Mouse (Mus musculus) right cerebral cortex, postnatal 4 days (tissue): ENCODE measurements around the gene Mt4.
"Not testable (repeated sequence)": the region's sequence is repeated elsewhere in the genome, so short reads cannot be mapped to it uniquely, and the experiment has no call there.

ENCODE experiments used
- DNase-seq: peaks from one replicate; pipeline ENCODE4 v3.0.0-alpha.2; 2022

Mt4 gene

GRCm38 (mm10) chr8:94135556-94135955 is 1.4 kb upstream of the Mt4 start:
- no peak for DNase-seq

GRCm38 (mm10) chr8:94136192-94136591 is 805 bp upstream of the Mt4 start:
- no peak for DNase-seq

GRCm38 (mm10) chr8:94140266-94140795 is 3.3 kb downstream of the Mt4 start:
- no peak for DNase-seq

GRCm38 (mm10) chr8:94148236-94148635 is 11.2 kb downstream of the Mt4 start:
- no peak for DNase-seq

GRCm38 (mm10) chr8:94150925-94151324 is 13.9 kb downstream of the Mt4 start:
- DNase-seq, result no peak

- DNase-seq, result peak; percentile 77
These were observed 15.7 kb downstream of the Mt4 start, which contains the start of gene Mt3 for GRCm38 (mm10) chr8:94152513-94153300. TSS of gene Mt3 (plus strand) at chr8:94152607.

GRCm38 (mm10) chr8:94153451-94153850 is 16.5 kb downstream of the Mt4 start:
- no peak for DNase-seq

- DNase-seq, result no peak
These were observed 17.5 kb downstream of the Mt4 start for GRCm38 (mm10) chr8:94154537-94154936.

GRCm38 (mm10) chr8:94156092-94156491 is 19.1 kb downstream of the Mt4 start:
- no peak for DNase-seq

- not testable (repeated sequence) for DNase-seq
These were observed 28.8 kb downstream of the Mt4 start for GRCm38 (mm10) chr8:94165772-94166171.

GRCm38 (mm10) chr8:94167244-94167643 is 30.2 kb downstream of the Mt4 start:
- DNase-seq, result peak; percentile 97

GRCm38 (mm10) chr8:94169547-94169946 is 32.5 kb downstream of the Mt4 start:
- no peak for DNase-seq

- DNase-seq, result no peak
These were observed 34.3 kb downstream of the Mt4 start for GRCm38 (mm10) chr8:94171321-94171755.

- peak; percentile 65 for DNase-seq
These were observed 35.2 kb downstream of the Mt4 start, which contains the start of gene Mt2 for GRCm38 (mm10) chr8:94172075-94172808. TSS of gene Mt2 (plus strand) at chr8:94172664.

GRCm38 (mm10) chr8:94172809-94173732 is 36.1 kb downstream of the Mt4 start:
- no peak for DNase-seq

- no peak for DNase-seq
These were observed 36.9 kb downstream of the Mt4 start for GRCm38 (mm10) chr8:94173848-94174403.

GRCm38 (mm10) chr8:94174619-94175213 is 37.7 kb downstream of the Mt4 start:
- DNase-seq, result no peak

- DNase-seq, result no peak
These were observed 40.9 kb downstream of the Mt4 start for GRCm38 (mm10) chr8:94177716-94178390.

GRCm38 (mm10) chr8:94178857-94179712 is 42.1 kb downstream of the Mt4 start, which contains the start of gene Mt1:
TSS of gene Mt1 (plus strand) at chr8:94179082.
- DNase-seq, result peak; percentile 71
